Mouse (Mus musculus) c-Kit-positive CD71-positive TER-119-negative erythroid progenitor cells, embryonic 14.5 days (primary cell): Measurements from ENCODE around the gene Cldn24.
"Not testable (repeated sequence)": the region's sequence is repeated elsewhere in the genome, so short reads cannot be mapped to it uniquely, and the experiment has no call there.

Experiments
- DNase-seq: peaks from one replicate; pipeline ENCODE4 v3.0.0-alpha.2; 2013; ENCODE audit warnings: low read depth

Gene Cldn24

DNA sequence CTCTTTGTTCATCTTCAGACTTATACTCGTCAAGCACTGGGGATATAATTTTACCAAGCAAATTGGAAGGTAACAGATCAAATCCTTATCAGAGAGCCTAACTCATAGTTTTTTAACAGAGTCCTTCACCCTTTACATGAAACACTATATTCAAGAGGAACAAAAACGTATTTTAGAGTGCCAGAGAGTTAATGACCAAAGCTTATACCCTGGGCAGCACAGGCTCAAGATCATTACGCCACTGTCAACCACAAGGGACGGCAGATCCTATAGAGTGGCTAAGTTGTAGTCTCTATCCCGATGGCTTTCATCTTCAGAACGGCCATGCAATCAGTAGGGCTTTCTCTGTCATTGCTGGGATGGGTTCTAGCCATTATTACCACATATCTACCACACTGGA, at the start of gene Cldn24:
Cldn24 (plus strand) TSS at position 301 of the 400 bp plus-strand sequence.
- DNase-seq = no peak

DNA sequence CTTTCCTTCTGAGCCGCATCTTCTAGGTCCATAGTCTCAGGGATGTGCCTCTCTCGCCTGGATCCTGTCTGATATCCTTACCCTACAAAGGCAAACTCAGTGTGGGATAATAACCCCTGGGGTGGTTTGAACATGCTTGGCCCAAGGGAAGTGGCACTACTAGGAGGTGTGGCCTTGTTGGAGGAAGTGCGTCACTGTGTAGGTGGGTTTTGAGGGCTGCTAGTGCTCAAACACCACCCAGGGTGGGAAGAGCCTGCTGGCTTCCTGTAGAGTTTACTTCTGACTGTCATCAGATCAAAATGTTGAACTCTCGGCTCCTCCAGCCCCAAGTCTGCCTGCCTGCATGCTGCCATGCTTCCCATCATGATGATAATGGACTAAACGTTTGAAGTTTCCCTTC, 49.0 kb upstream of the Cldn24 start:
- no peak for DNase-seq

DNA sequence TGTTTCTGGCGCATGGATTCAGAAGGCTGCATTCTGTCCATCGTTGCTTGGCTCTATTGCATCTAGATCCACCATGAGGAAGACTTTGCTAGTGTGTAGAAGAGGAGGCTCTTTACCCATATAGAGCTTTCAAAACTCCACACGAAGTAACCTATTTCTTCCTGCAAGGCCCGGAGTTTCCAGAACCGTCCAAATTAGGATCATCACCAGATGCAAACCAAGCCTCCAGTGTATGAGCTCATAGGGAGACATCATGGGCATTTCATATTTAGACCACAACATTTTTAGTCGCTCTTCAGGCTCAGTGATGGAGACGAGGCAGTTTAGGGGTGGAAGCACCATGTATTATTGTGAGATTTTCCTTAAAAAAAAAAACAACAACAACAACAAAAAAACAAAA, 44.5 kb upstream of the Cldn24 start:
- DNase-seq = no peak

DNA sequence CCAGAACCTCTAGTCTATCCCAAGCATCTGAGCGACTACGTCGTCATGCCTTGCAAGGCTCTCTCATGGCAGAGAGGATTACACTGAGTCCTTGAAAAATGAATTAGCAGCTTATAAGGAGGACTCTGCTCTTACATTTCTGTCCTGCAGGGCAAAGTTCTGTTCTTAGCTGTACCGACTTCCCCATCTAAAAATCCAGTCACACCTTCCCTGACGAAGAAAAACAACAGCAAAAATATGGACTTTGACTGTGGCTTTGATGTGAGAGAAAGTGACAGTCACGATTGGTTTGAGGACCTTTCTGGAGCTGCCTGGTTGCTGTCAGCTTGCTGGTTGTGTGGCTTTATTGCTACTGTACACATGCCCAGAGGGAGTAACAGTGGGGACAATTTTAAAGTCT, 42.4 kb upstream of the Cldn24 start:
- DNase-seq = no peak

DNA sequence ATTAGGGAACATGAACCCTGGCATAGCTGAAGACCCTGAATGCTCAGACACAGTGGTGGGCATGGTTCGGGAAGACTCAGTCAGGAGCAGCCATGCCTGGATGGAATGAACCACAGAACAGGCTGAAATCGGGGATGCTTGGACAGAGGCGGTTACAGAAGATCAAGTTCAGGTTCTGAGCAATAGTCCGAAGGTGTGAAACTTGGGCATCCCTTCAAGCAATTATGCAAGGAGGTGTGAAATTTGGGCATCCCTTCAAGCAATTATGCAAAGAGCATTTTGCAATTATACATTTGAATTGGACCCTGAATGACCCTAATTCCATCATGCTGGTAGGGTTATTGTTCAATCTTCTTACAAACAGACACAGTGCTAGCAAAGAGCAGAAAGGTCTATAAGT, 40.1 kb upstream of the Cldn24 start:
- no peak for DNase-seq

DNA sequence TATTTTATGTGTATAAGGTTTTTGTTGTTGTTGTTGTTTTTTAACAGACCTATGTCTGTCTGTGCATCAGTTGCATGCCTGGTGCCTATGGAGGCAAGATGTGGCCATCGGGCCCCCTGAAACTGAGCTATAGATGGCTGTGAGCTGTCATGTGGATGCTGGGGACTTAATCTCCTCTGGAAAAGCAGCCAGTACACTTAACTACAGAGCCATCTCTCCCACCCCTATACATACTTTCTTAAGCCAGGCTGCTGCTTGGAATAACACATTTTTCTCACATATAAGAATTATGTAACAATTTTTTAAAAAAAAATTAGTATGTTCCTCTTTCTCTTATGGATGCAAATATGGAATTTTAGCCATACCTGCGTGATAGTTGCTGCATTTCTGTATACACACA, 38.4 kb upstream of the Cldn24 start:
- no peak for DNase-seq

DNA sequence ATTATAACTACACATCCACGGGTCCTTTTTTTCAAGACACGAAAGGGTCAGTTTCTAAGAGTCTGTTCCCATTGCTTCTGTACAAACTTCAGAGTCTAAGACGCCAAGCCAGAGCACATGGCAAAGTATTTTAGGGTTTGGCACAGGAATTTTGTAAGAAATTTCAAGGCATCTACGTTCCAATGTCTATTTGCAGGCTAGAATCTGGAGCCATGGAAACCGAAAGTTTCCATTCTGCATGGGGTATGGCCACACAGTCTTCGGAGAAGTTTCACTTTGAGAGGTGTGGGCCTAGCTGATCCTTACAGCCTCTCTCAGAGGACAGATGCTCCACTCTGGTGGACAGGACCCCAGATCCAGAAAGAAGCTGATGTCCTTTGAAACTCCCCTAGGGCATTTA, 38.0 kb upstream of the Cldn24 start:
- no peak for DNase-seq

DNA sequence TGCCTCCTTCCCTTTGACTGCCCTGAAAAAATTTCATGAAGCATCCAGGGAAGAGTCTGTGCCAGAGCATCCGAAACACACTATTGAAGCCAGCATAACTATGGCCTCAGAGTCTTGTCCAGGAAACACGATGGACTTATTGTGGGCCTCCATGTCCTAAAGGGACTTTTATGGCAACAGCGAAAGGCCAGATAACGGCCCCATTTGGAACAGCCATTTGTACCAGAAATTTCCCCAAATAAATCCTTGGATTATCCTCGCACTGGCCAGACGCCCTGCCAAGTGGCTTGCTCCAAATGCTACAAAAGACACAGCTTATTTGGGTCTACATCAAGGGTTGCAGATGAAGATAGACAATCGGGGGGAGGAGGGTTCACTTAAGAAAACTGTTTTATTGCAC, 37.5 kb upstream of the Cldn24 start:
- DNase-seq = no peak

DNA sequence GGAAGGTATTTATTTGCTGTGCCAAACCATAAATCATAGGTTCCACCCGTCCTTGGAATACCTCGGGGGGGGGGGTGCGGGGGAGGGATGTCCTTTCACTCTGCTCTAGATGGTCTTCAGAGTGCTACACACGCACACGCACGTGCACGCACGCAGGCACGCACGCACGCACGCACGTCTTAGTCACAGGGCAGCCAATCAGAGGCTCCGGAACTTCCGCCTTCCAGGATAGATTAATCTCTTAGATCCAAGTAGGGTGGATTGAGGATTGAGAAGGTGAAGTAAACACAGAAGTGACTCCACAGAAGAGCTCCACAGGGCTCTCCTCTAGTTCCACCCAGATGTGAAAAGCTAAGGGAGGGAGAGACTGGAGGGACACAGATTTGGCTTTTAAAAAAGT, 35.6 kb upstream of the Cldn24 start:
- DNase-seq = no peak

DNA sequence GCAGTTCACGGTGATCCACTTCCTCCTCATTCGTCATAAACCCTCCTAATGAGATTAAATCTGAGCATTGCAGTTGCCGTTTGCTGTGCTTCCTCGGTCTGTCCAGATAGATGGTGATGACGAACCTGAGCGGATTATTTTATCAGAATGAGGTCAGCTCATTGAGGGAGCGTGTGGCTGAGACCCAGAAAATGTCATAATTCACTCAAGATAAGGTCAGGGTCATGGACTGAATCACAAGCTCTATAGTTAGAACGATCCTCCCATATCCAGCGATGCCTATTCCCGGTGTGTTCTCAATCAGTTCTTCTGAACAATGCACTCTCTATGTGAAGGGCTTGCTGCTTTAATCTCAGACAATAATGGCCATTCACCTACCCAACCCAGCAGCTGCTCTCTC, 34.2 kb upstream of the Cldn24 start:
- DNase-seq = no peak

DNA sequence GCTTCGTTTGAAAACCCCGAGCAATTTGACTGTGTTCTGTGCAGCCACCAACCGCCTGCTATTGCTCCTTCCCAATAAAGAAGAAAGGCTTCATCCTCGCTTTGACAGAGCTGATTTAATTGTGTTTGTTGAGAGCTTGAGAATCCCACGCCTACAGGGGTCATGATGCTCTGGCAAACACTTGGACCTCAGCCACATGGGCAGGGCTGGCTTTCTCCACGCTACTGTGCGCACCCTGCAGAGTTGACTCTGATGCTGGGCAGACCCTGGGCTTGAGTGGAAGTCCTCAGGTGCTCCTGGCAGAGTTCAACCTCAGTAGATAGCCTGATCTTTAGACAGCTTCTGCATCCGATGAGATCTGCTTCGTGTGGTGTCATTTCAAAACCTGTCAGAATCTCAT, 30.0 kb upstream of the Cldn24 start:
- no peak for DNase-seq

DNA sequence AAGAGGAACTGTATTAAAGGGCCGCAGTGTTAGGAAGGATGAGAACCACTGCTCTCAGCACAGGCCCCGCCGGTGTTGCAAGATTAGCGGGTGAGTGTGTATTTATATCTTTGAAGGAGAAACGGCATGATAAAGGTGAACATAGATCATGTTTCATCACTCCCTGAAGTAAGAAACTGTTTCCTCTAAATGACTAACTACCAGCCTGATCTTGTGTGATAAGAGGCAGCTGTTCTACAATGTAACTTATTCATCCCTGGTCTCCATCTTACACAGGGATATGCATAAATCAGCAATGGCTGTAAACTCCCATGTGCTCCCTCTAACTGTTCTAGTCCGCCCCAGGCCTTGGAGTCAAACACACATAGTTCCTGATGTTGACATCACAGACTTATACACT, 22.5 kb upstream of the Cldn24 start:
- no peak for DNase-seq

DNA sequence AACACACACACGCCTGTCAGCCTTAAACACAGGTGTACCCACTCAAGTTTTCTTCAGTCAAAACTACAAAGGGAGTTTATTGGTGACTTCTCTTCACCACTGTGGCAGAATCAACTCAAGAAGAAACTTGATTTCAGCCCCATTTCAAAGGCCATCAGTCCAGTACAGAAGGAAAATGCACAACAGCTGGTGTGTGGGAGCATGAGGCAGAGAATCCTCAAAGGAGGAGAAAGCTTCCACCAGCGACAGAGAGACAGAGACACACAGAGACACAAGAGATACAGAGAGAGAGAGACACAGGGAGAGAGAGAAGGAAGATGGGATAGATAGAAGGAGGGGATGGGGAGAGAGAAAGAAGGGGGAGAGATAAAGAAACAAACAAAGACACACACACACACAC, 19.6 kb upstream of the Cldn24 start:
- no peak for DNase-seq

DNA sequence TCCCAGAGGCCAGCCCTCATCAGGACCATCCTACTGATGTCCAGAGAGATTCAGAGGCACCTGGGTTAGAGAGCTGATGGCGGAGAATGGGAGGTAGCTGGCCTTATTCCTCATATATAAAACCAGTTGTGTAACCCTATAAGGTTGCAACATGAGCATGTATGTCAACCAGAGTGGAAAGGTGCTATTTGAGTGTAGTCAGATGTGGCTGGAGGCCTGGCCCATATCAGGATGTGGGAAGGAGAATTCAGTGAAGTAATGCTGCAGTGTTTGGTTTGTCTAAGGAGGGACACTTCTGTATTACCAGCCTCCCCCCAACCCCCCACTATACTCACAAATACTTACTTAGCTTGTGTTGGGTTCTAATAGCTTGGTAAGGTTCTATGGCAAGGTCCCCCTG, 17.7 kb upstream of the Cldn24 start:
- DNase-seq = no peak

DNA sequence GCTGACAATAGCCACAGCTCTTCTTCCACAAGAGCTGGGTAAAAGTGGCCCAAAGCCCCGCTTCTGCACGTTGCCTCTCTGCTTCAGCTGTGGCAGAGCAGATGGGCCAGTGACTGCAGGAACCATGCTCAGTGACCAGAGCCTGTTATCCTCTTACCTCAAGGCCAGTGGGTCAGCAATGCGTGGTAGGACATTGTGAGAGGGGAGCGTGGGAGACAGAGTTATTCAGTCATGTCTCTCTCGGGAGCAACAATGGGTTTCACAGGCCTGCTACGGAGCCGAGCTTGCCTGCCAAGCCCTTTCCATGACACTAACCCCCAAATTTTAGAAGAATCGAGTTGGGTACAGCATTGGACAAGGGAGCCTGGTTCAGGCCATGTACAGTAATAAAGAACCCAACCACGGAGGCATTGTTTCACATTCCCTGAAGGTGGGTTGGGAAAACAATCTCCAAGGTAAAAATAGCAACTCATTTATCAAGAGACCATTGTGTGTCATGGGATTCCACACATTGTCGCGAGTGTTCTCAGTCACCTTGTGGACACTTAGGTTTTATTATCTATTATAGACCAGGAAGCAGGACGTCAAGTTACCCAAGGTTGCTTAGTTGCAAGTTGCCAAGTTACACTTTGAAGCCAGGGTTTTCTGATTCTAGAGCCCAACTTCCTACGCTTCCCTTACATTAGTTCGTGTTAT, 11.8 kb upstream of the Cldn24 start:
- no peak for DNase-seq

DNA sequence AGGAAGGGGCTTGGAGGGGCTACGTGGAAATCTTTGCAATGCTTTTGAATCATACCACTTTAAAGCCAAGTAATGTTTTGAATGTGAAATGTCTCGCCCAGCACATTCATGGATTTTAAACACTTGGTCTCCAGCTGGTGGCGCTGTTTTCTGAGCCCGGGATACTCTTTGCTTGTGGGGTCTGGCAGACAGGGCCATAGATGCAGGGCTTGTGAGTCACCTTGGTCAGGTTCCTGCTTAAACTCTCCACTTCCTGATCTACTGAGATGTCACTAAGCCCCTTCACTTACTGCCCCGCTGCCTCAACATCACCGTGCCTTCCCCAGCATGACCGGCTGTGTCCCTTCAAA, 11.3 kb upstream of the Cldn24 start:
- no peak for DNase-seq

DNA sequence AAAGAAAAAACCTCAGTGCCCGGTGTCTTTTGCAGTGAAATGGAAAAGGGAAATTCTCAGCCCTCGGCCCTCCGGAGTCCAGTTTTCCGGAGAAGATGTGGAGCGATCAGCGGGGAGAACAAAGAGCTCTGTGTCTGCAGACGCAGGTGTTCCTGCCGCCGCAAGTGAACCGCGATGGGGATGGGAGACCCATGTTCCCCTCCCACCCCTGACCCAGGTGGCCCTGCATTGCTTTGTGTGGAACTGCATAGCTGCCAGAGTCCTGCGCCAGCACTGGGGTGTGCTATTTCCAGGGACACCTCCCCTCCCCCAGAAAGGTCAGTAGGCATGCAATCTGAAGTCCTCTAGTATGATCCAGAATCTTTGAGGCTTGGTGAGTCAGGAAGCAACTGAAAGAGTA, 10.7 kb upstream of the Cldn24 start:
- no peak for DNase-seq

DNA sequence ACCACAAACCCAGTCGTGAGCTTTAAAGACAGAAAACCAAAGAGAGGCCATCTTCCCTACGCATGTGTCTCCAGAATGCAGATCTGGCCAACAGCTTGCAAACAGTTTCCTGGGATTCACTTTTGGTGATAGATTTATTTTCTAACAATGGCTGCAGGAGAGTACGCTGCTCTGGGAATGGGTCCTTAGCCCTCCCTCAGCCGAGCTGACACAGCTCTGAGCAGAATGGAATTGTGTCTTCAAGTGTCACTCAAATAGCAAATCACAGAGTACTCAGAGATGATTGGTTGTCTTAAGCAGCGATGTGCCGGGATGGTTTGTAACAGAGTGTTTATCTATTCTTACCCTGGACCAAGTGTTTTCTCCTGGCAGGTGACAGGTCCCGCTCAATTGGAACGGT, 2.9 kb upstream of the Cldn24 start:
- DNase-seq = no peak

DNA sequence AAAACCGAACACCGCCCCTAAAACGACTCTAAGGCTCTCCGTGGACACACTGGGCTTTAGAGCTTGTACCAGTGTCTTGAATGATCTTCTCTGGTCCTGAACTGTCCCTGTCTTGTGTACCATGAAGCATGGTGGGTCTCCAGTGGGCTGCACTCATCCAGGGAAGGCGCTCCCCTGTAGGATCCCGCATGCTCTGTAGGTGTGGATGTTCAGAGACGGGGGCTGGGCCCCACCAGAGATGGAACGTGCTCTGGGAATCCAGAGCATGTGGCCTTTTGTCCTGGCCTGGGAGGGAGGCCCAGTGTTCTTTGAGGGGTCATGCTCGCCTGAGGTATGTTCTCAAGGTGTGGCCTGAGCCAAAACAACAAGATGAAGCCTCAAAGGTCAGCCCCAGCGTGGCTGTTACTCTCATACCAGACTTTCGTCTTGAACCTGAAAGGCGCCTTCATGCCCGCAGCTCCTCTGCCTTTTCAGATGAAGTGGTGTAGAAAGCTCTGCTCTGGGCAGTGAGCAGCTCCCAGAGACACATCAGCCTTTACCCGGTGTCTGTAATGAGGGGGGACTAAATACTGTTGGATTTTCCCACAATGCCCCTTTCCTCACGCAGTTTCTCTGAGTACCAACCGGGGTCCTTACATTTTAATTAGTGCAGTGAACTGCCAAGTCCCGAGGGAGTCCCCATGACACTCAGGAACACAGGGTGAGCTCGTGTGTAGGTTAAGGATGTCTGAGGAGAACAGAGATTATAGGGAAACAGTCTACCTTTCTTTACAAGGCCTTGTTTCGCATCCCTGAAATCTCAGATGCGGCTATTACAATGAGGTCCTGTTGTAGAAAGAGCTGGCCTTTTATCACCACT, 800 bp upstream of the Cldn24 start:
- DNase-seq = no peak

DNA sequence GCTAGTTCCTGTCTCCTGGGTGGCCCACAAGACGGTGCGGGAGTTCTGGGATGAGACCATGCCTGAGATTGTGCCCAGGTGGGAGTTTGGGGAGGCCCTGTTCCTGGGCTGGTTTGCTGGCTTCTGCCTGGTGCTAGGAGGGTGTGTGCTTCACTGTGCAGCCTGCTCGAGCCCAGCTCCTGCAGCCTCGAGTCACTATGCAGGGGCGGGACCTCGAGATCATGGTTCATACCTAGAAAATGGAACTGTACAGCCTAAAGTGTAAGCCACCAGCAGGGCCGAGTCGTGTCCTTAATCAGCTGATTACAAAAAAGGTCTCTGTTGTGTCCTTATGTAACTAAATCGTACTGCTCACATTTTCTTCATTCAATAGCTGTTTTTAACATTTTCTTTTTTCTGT, 598 bp downstream of the Cldn24 start:
- DNase-seq = not testable (repeated sequence)

DNA sequence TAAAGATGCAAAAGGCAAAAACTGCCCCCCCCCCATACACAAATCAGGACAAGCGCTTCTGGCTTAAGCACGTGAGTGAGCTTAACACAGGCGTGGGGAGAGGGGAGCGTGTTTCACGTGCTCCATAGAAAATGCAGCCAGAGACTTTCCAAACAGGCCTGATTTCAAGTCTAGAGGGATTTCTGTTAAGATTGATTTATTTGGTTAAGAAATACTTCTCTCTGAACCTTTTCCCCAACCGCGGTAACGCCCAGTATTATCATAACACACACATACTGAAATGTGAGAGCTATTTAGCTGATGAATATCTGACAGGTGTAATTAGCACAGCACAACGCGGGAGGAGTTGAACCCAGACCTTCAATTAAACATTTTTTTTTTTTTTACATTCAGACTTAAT, 1.8 kb downstream of the Cldn24 start:
- DNase-seq = no peak

DNA sequence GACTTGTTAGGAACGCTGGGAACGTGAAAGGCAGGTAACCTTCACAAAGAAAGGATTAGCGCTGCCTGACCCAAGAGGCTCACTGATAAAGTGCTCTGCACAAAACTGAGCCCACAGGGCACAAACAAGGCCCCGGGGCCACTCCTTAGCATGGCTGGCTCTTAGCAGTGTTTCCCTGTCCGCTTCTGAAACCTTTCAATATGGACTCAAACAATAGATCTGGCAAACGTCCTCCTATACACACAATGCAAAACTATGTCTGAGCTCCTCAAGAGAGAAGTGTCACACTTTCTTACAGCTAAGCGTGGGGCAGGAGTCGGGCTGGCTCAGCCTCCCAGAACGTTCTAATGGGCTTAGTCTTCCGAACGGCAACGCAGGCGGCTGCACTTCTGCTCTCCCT, 2.2 kb downstream of the Cldn24 start, which contains the start of gene Cldn22:
Cldn22 (plus strand) TSS at position 301 of the 400 bp plus-strand sequence.
- DNase-seq = no peak

DNA sequence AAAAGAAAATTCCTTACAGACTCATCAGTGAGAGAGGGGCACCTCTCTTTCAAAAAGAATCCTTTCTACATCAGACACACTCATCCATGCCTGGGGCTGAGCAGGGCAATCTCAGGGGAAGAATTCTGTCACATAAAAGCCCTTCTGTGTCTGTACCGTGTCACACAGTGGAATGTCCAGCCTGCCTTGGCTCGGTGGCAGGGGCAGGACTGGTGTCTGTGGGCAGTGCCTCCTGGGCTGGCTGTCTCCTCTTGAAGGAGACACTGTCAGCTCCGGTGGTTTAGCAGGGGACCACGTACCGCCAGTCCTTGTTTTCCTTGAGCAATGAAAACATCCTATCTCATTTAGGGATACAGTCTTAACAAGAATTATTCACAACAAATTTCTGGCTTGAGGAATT, 3.7 kb downstream of the Cldn24 start:
- DNase-seq = no peak

DNA sequence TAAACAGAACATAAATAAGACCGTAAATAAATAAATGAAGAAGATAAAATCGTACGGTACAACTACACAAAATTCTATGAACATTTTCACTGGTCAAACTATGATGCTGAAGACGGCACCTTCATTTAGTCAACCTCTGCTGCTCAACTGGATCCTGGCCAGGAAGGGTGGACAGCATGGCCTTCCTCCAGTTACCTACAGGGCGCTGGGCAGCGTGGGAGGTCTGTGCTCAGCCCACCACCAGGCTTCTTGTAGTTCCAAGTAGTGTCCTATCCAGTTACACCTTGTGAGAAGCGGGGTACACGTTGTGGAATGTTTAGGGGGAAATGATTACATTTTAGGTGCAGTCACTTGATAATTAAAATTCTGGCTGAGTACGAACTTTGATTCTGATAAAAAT, 5.0 kb downstream of the Cldn24 start:
- no peak for DNase-seq
